ENCODE assay signal across 10 mouse cellular contexts in the genomic region with DNA sequence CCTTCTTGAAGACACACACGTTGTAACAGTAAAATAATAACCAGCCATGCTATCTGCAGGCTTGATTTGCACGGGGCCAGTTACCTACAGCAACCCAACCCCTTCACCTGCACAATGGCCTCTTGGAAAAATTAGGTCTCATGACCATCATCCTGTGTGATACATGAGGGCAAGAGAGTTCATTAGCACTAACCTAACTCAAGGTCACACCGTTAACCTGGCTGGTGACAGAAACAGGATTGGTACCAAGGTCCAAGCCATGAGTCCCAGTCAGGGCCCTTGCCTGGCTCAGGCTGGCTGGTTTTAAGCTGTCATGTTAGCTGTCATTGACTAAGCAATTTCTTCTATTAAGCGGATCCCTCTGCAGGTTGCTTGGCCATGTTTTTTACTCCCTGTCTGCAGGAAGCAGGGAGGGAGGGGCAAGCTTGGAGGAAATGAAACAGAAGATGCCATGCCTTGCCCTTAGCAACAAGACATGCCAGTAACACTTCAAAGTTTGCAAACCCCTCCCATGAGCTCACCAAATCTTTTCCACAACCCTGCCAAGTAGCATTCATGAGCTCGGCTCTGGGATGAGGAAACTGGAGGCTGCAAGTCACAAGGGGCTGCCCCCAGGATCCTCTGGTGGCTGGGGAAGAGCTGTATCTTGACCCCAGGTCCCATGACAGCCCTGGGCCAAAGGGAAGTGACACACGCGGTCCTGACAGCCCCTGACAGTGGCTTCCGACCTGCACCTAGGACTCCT. TPM values are rescaled to one million over a fixed set of nuclear protein-coding genes. Genes with fewer than 3 reads are reported as not detected.
DNase-seq lines count a peak whose midpoint lies in the region; ATAC-seq lines count a peak whose summit lies in the region.
"Had no signal": no experiment of that assay in that cellular context is flagged by ENCODE, and none has a peak within 500 bp of the region (broad histone marks: within the 10 kb centered on the region; RNA-seq: fewer than 3 reads in every experiment).

No protein-coding gene starts in this region.

- peaks cover 35% of the 10 kb centered on the region for H3K27me3 ChIP-seq in liver, embryonic 15.5 days
- H3K27me3 ChIP-seq: hindbrain, embryonic 15.5 days had no signal

- H3K9me3 ChIP-seq in liver, embryonic 15.5 days (replicated peaks) = no peaks in the 10 kb centered on the region
- H3K9me3 ChIP-seq: hindbrain, embryonic 15.5 days had no signal

- ATAC-seq in granulocyte monocyte progenitor cell, adult 5-6 weeks (replicated peaks; ENCODE audit: poor library complexity, severe bottlenecking) = peak; percentile 80
- no peak for ATAC-seq in liver, embryonic 15.5 days (ENCODE audit: insufficient read depth)

- DNase-seq in thymus, postnatal 0 days (ENCODE audit: low spot score) = peak; percentile 13
- no peak for DNase-seq in thymus, postnatal 4 days
- peak; percentile 34 for DNase-seq in thymus, postnatal 25 days
- DNase-seq in adrenal gland, adult 18-20 months (ENCODE audit: low spot score in 2 of 2) = no peak
- no peak for DNase-seq in kidney, postnatal 10 days
- no peak for DNase-seq in layer of hippocampus, postnatal 25 days (ENCODE audit: extremely low spot score in 1 of 2, low spot score in 1 of 2)
- DNase-seq: lung, embryonic 14.5 days had no signal

- no peak overlapping the region for H3K4me3 ChIP-seq in liver, embryonic 15.5 days (replicated peaks)
- H3K4me3 ChIP-seq: hindbrain, embryonic 15.5 days had no signal

- peaks cover 79% of the 10 kb centered on the region for H3K4me1 ChIP-seq in liver, embryonic 15.5 days (replicated peaks)

- WGBS in liver, embryonic 15.5 days (ENCODE audit: insufficient replicate concordance) = 42% methylated on average over 8 of the region's 8 CpGs

- H3K36me3 ChIP-seq in liver, embryonic 15.5 days (replicated peaks) = no peaks in the 10 kb centered on the region
- H3K36me3 ChIP-seq: hindbrain, embryonic 15.5 days had no signal

- no peak overlapping the region for H3K4me2 ChIP-seq in liver, embryonic 15.5 days
- H3K4me2 ChIP-seq: hindbrain, embryonic 15.5 days; lung, embryonic 14.5 days had no signal

- 0 out of 2 replicates have a peak overlapping the region, but pooled peaks have one; percentile 0 for H3K9ac ChIP-seq in liver, embryonic 15.5 days
- H3K9ac ChIP-seq: hindbrain, embryonic 15.5 days; lung, embryonic 14.5 days had no signal

- H3K27ac ChIP-seq in liver, embryonic 15.5 days (replicated peaks) = peak overlapping the region; percentile 89; the same call in 1 of the 2 replicates
- H3K27ac ChIP-seq: hindbrain, embryonic 15.5 days had no signal

RNA-seq across cellular contexts. Expression of a gene that starts 58.8 kb away (rescaled TPM):
- polyA plus RNA-seq in thymus, postnatal 0 days (2015; fragmentation: Nextera tagmentation; extraction: Ambion mirVana) = 78.6 and 81.4 TPM in 2 replicates
- 33.0 and 59.6 TPM in 2 replicates for total RNA-seq in granulocyte monocyte progenitor cell, adult 5-6 weeks (2014; fragmentation: Nextera tagmentation)
- 89.9 and 94.0 TPM in 2 replicates for total RNA-seq in granulocyte monocyte progenitor cell, adult 5-6 weeks (2017)
- polyA plus RNA-seq in liver, embryonic 15.5 days (2015; fragmentation: Nextera tagmentation; extraction: Ambion mirVana) = 93.3 and 93.5 TPM in 2 replicates
- total RNA-seq in adrenal gland, adult 18-20 months (2021) = 100 to 1,000 TPM; 132 to 171 TPM
- 1 to 10 TPM; 2.7 to 3.7 TPM for total RNA-seq in layer of hippocampus, postnatal 25 days (2021)

Comparison
In these comparisons a context has a peak if more than half of its experiments do, and no peak if none do; other contexts are left out.
1. DNase-seq: peak in thymus, postnatal 0 days (single experiment) and thymus, postnatal 25 days (single experiment); none in thymus, postnatal 4 days (single experiment), adrenal gland, adult 18-20 months (0 of 2), kidney, postnatal 10 days (single experiment) and layer of hippocampus, postnatal 25 days (0 of 2).
2. RNA of a gene that starts 58.8 kb away (total RNA-seq): 132 to 171 TPM in adrenal gland, adult 18-20 months and 33.0 to 94.0 TPM in granulocyte monocyte progenitor cell, adult 5-6 weeks; 2.7 to 3.7 TPM in layer of hippocampus, postnatal 25 days; every median in the first group is over 4 times any median in the second.